Mouse (Mus musculus): Measurements from ENCODE around the gene Sptssa.

GRCm38 (mm10) chr12:54657226-54657625 lies 853 bp upstream of the Sptssa start:
- TF ChIP-seq POLR2A (IDR thresholded peaks at IDR 0.05; ENCODE audit: borderline replicate concordance, extremely low read depth, low read depth, low read length) (no peak), CTCF (IDR thresholded peaks at IDR 0.05; ENCODE audit: insufficient read depth, low read length) (no peak)
